Mouse (Mus musculus) urinary bladder, postnatal 0 days (tissue): Measurements from ENCODE around the gene Galnt14. TPM values are rescaled to one million over a fixed set of nuclear protein-coding genes. Genes with fewer than 3 reads are reported as not detected.

Source experiments
- polyA plus RNA-seq: library from polyadenylated mRNA; unstranded; fragments of >200 nt; fragmentation: Nextera tagmentation; extraction: Ambion mirVana; gene quantifications from 2 replicates; pipeline ENCODE4 v1.2.1, GENCODE M21; 2015

The Galnt14 gene
- 0.19 and 0.31 TPM in 2 replicates for polyA plus RNA-seq

GRCm38 (mm10) chr17:73710042-73710911 is at the start of gene Galnt14:
TSS of gene Galnt14 (minus strand) at chr17:73710453.

Other genes with a start within 250 kb of the Galnt14 start
- gene Ehd3, start 93.7 kb upstream of the Galnt14 start, polyA plus RNA-seq = 1.5 and 1.9 TPM in 2 replicates
- gene Xdh, start 239.7 kb upstream of the Galnt14 start, polyA plus RNA-seq = 9.4 and 21.4 TPM in 2 replicates